Mouse (Mus musculus) CH12.LX (cell line): ENCODE data around the gene Mybpc3.

ENCODE experiments used
- CHD2 ChIP-seq: IDR thresholded peaks from 2 replicates; pipeline ENCODE4 v1.6.1; 2011; ENCODE audit warnings: low read length, improper control_type of control experiment
- EP300 ChIP-seq: IDR thresholded peaks from 2 replicates; pipeline ENCODE4 v1.6.1; 2011; ENCODE audit warnings: low read length, improper control_type of control experiment
- MAX ChIP-seq: IDR thresholded peaks from 2 replicates; pipeline ENCODE4 v1.6.1; 2011; ENCODE audit warnings: low read length, improper control_type of control experiment
- POLR2A ChIP-seq: IDR thresholded peaks from 2 replicates; pipeline ENCODE4 v1.6.1; 2011; ENCODE audit warnings: low read depth, mild to moderate bottlenecking, improper control_type of control experiment, low read length
- TBP ChIP-seq: conservative IDR thresholded peaks from 2 replicates; pipeline ENCODE4 v1.6.1; 2011; ENCODE audit warnings: low read depth, low read length, improper control_type of control experiment
- USF1 ChIP-seq: IDR thresholded peaks from 2 replicates; pipeline ENCODE4 v1.6.1; 2014; ENCODE audit warnings: low read depth, mild to moderate bottlenecking, inconsistent platforms, low read length, improper control_type of control experiment
- ZMIZ1 ChIP-seq: IDR thresholded peaks from 2 replicates; pipeline ENCODE4 v1.6.1; 2012; ENCODE audit warnings: low read depth, mild to moderate bottlenecking, inconsistent platforms, low read length, improper control_type of control experiment

DNA sequence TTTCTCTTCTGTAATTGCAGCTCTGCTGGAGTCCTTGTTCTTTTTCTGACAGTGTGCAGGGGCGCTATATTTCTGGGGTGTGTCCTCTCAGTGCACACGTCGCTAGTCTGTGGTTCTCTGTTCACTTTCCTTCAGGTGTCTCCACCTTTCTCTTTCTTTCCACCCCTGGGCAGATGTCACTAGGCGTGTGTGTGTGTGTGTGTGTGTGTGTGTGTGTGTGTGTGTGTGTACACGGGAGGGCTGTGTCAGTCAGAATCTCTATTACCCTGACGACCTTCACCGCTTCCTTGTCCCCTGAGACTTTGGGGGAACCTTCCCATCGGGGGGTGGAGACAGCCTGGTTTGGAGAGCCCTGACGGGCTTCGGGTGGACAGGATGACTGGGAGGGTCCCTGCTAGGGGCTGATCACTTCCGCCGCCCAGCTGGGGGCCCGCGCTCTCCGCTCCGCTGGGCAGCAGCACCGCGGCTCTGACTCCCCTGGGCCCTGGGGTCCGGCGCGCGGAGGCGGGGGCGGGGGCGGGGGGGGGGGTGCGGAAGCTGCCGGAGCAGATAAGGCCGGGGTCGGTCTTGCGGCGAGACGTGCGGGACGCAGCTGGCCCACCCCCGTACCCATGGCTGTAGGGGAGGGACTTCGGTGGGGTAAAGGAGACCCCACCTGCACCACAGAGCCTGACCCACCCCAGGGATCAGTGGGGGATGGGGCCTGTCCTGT is 39.5 kb upstream of the Mybpc3 start:
- no peak for TF ChIP-seq TBP
- no peak for TF ChIP-seq MAX
- peak; percentile 28; the same call in 1 of the 2 replicates for TF ChIP-seq POLR2A
- no peak; the same call in 1 of the 2 replicates for TF ChIP-seq EP300
- TF ChIP-seq ZMIZ1, result no peak
- TF ChIP-seq CHD2, result no peak
- TF ChIP-seq USF1, result no peak
